Comparison of ENCODE assay signal across 8 mouse cellular contexts in genomic region chr9:102717164-102717885, GRCm38 (mm10). TPM values are rescaled to one million over a fixed set of nuclear protein-coding genes. Genes with fewer than 3 reads are reported as not detected.
DNase-seq lines count a peak whose midpoint lies in the region; ATAC-seq lines count a peak whose summit lies in the region.

No protein-coding gene starts in this region.

- H3K4me2 ChIP-seq in intestine, embryonic 14.5 days (ENCODE audit: low read length), result peak overlapping the region; percentile 89

- intact Hi-C loops in left cerebral cortex, postnatal 10 days (cut with DNase I), result loop anchor here (5.0 to 10.0 kb wide), 3 partner anchors 65 to 147 kb away; no protein-coding TSS in a partner anchor

- no peaks in the 10 kb centered on the region for H3K27me3 ChIP-seq in intestine, embryonic 14.5 days (replicated peaks; ENCODE audit: control insufficient read depth, insufficient read depth, low read length)
- peaks cover 48% of the 10 kb centered on the region for H3K27me3 ChIP-seq in megakaryocyte, embryonic 14.5 days (replicated peaks)

- no peaks in the 10 kb centered on the region for H3K9me3 ChIP-seq in intestine, embryonic 14.5 days (ENCODE audit: control insufficient read depth, low read length)
- H3K9me3 ChIP-seq in megakaryocyte, embryonic 14.5 days, result no peaks in the 10 kb centered on the region

- peaks cover 23% of the 10 kb centered on the region for H3K36me3 ChIP-seq in intestine, embryonic 14.5 days (ENCODE audit: control insufficient read depth, insufficient read depth, low read length)
- H3K36me3 ChIP-seq in megakaryocyte, embryonic 14.5 days (replicated peaks; ENCODE audit: low read length), result peaks cover 15% of the 10 kb centered on the region

- peak; percentile 88 for ATAC-seq in intestine, embryonic 14.5 days (replicated peaks; ENCODE audit: low FRiP score, low TSS enrichment, low read depth)
- ATAC-seq in erythroid progenitor cell, adult 5-6 weeks (replicated peaks; ENCODE audit: low FRiP score, poor library complexity, severe bottlenecking), result no peak

- peak; percentile 97 for DNase-seq in adrenal gland, adult 2 months
- DNase-seq in embryo, embryonic 10 days (ENCODE audit: low spot score), result peak; percentile 98
- DNase-seq in gastrocnemius, postnatal 25 days, result peak; percentile 95
- no peak for DNase-seq in intestine, embryonic 14.5 days (ENCODE audit: low spot score)
- DNase-seq in left cerebral cortex, postnatal 10 days (ENCODE audit: extremely low spot score in 1 of 2, low spot score in 2 of 2), result peak; percentile 71 to 95
- peak; percentile 69 for DNase-seq in right cerebral cortex, postnatal 14 days

- H3K4me1 ChIP-seq in intestine, embryonic 14.5 days (replicated peaks; ENCODE audit: control insufficient read depth, insufficient read depth, low read length), result peaks cover 53% of the 10 kb centered on the region
- peaks cover 90% of the 10 kb centered on the region for H3K4me1 ChIP-seq in megakaryocyte, embryonic 14.5 days

- H3K27ac ChIP-seq in intestine, embryonic 14.5 days (ENCODE audit: low read depth), result peak overlapping the region; percentile 99

- peak overlapping the region; percentile 99 for H3K9ac ChIP-seq in intestine, embryonic 14.5 days (ENCODE audit: low read length)

- under 1% methylated on average over 50 of the region's 50 CpGs for WGBS in intestine, embryonic 14.5 days

- H3K4me3 ChIP-seq in intestine, embryonic 14.5 days (ENCODE audit: low read depth, low read length), result peak overlapping the region; percentile 94
- H3K4me3 ChIP-seq in megakaryocyte, embryonic 14.5 days (replicated peaks), result peak overlapping the region; percentile 98

RNA-seq across cellular contexts. Expression of gene Amotl2, which starts 0.9 kb away (rescaled TPM):
- 100 to 1,000 TPM; 154 to 186 TPM for total RNA-seq in adrenal gland, adult 2 months (2021)
- 116 and 153 TPM in 2 replicates for polyA plus RNA-seq in adrenal gland, adult 2 months (2012; rRNA removed)
- 10 to 100 TPM; 13.6 to 20.3 TPM for total RNA-seq in gastrocnemius, postnatal 25 days (2021)
- 29.3 and 33.6 TPM in 2 replicates for polyA plus RNA-seq in intestine, embryonic 14.5 days (2014; fragmentation: Nextera tagmentation; extraction: Ambion mirVana)
- total RNA-seq in left cerebral cortex, postnatal 10 days (2021), result 10 to 100 TPM; 15.2 to 16.5 TPM
- 17.8 and 18.5 TPM in 2 replicates for polyA plus RNA-seq in megakaryocyte, embryonic 14.5 days (2012; ENCODE audit: insufficient read depth, low replicate concordance)
- not detected in 2 replicates for total RNA-seq in erythroid progenitor cell, adult 5-6 weeks (2015; ENCODE audit: low replicate concordance)
- 0.39 and 11.4 TPM in 2 replicates for total RNA-seq in erythroid progenitor cell, adult 5-6 weeks (2017; ENCODE audit: low replicate concordance)

Comparison
In these comparisons a context has a peak if more than half of its experiments do, and no peak if none do; other contexts are left out.
1. RNA of gene Amotl2, which starts 0.9 kb away (total RNA-seq): 154 to 186 TPM in adrenal gland, adult 2 months; 13.6 to 20.3 TPM in gastrocnemius, postnatal 25 days, 15.2 to 16.5 TPM in left cerebral cortex, postnatal 10 days and 0.39 to 11.4 TPM in erythroid progenitor cell, adult 5-6 weeks; every median in the first group is over 4 times any median in the second.